Mouse (Mus musculus) liver, embryonic 13.5 days (tissue): ENCODE data around the gene Aff3. TPM values are rescaled to one million over a fixed set of nuclear protein-coding genes. Genes with fewer than 3 reads are reported as not detected.

Experiments
- ATAC-seq: fragments of 200-750 bp; cut with Nextera tagmentation; 2 replicates; pipeline ENCODE4 v1.8.0; 2017; ENCODE audit warnings: low read depth, mild to moderate bottlenecking, moderate number of reproducible peaks, moderate library complexity
- DNase-seq: peaks from one replicate; pipeline ENCODE4 v3.0.0; 2022
- H3K27ac ChIP-seq: fragments of 300-500 bp; sonication (generic); 2 replicates; pipeline ENCODE4 v1.5.1; 2015; ENCODE audit warnings: moderate library complexity, mild to moderate bottlenecking, inconsistent platforms
- H3K27me3 ChIP-seq: fragments of 300-500 bp; sonication (generic); 2 replicates; pipeline ENCODE4 v1.6.1; 2015; ENCODE audit warnings: mild to moderate bottlenecking, inconsistent platforms
- H3K36me3 ChIP-seq: fragments of 300-500 bp; sonication (generic); 2 replicates; pipeline ENCODE4 v1.6.1; 2015; ENCODE audit warnings: mild to moderate bottlenecking, inconsistent platforms
- H3K4me1 ChIP-seq: fragments of 300-500 bp; sonication (generic); replicated peaks from 2 replicates; pipeline ENCODE4 v1.6.1; 2015; ENCODE audit warnings: inconsistent platforms
- H3K4me2 ChIP-seq: fragments of 300-500 bp; sonication (generic); 2 replicates; pipeline ENCODE4 v1.6.1; 2015; ENCODE audit warnings: inconsistent platforms, mild to moderate bottlenecking, moderate library complexity
- H3K4me3 ChIP-seq: fragments of 300-500 bp; sonication (generic); replicated peaks from 2 replicates; pipeline ENCODE4 v1.5.1; 2015; ENCODE audit warnings: mild to moderate bottlenecking, inconsistent platforms
- H3K9ac ChIP-seq: fragments of 300-500 bp; sonication (generic); 2 replicates; pipeline ENCODE4 v1.6.1; 2015; ENCODE audit warnings: mild to moderate bottlenecking, inconsistent platforms
- H3K9me3 ChIP-seq: fragments of 300-500 bp; sonication (generic); replicated peaks from 2 replicates; pipeline ENCODE4 v1.6.1; 2016; ENCODE audit warnings: inconsistent platforms
- WGBS: fragments of 180-500 bp; shearing (Covaris S2); methylation state at CpG from one replicate; pipeline ENCODE4 v1.1.7; 2015; ENCODE audit not compliant: insufficient replicate concordance; 5-methylcytosine and 5-hydroxymethylcytosine counted together
- polyA plus RNA-seq: library from polyadenylated mRNA; unstranded; fragments of >200 nt; fragmentation: Nextera tagmentation; extraction: Ambion mirVana; gene quantifications from 2 replicates; pipeline ENCODE4 v1.2.1, GENCODE M21; 2015

The Aff3 gene
- polyA plus RNA-seq, 1 experiment from 2014 or later: 0.44 TPM

DNA sequence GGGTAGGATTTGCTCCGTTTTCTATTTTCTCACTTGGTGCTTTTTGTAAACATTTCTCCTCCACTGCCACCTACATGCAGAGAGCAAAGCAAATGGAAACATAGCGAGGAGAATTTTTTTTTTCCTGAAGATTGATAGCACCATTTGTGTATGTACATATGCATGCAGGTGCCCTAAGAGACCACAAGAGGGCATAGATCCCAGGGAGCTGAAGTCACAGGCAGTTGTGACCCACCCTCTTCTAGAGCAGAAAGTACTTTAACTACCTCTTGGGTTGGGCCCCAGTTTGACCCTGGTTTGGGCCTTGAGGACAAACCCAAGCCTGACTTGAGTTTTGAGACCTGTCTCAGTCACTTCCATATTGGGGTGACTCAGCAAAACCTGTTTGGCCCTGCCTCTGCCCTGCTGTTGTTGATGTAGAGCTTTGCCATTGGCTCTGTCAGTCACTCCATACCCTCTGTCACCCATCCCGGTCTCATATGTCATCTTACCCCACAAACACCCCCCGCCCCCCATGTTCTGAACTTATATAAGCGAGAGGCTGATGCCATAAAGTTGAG, 9.7 kb downstream of the Aff3 start:
- Histone ChIP-seq H3K4me1 (no peaks in the 10 kb centered on the region), H3K4me2 (no peak overlapping the region), H3K27ac (no peak overlapping the region), H3K9me3 (no peaks in the 10 kb centered on the region), H3K4me3 (no peak overlapping the region), H3K9ac (no peak overlapping the region), H3K27me3 (no peaks in the 10 kb centered on the region), H3K36me3 (no peaks in the 10 kb centered on the region)
- ATAC-seq: no peak
- WGBS: 77% methylated on average over 5 of the region's 5 CpGs
- DNase-seq: no peak

GRCm38 (mm10) chr1:38650031-38650430, 14.7 kb downstream of the Aff3 start:
- ATAC-seq (no peak), DNase-seq (no peak)
- no peaks in the 10 kb centered on the region for H3K36me3 ChIP-seq
- no peak overlapping the region for H3K4me3 ChIP-seq
- no peaks in the 10 kb centered on the region for H3K27me3 ChIP-seq
- no peaks in the 10 kb centered on the region for H3K4me1 ChIP-seq
- H3K27ac ChIP-seq: no peak overlapping the region
- no peak overlapping the region for H3K9ac ChIP-seq
- no peaks in the 10 kb centered on the region for H3K9me3 ChIP-seq
- 43% methylated on average over 7 of the region's 7 CpGs for WGBS
- H3K4me2 ChIP-seq: no peak overlapping the region

DNA sequence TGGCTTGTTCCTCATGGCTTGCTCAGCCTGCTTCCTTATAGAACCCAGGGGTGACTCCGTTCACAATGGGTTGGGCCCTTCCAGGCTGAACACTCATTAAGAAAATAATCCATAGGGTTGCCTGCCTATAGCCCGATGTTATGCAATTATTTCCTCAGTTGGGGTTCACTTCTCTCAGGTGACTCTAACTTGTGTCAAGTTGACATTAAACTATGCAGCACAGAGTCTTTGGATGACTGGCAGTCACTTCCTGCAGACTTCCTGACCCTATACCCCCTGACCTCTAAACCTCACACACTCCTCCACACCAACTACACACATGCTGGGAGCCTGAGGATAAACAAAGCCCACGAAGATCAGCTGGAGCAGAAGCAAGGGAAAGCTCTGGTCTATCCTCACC, 15.6 kb downstream of the Aff3 start:
- ATAC-seq: no peak
- H3K4me3 ChIP-seq: no peak overlapping the region
- H3K36me3 ChIP-seq: no peaks in the 10 kb centered on the region
- no peak overlapping the region for H3K9ac ChIP-seq
- WGBS: 33% methylated on average over 3 of the region's 3 CpGs
- H3K9me3 ChIP-seq: no peaks in the 10 kb centered on the region
- no peaks in the 10 kb centered on the region for H3K4me1 ChIP-seq
- H3K27me3 ChIP-seq: no peaks in the 10 kb centered on the region
- no peak overlapping the region for H3K4me2 ChIP-seq
- H3K27ac ChIP-seq: no peak overlapping the region
- no peak for DNase-seq

DNA sequence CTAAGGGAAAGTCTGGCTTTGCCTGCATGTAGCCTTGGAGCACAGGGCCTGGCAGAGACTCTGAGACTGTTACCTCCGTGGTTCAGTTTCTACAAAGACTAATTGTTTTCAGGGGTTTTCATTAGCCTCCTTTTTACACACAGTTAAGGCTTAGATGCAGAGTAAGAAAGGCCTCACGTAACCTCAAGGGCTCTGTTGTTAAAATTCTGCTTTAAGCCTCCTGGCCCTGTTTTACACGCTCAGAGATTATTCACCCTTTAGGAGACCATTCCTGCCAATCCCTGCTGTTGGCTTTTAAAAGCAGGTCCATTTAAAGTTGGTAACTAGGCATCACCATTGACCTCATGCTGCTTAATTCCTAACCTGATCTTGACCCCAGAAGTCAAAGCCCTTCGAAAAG, 22.5 kb downstream of the Aff3 start:
- no peaks in the 10 kb centered on the region for H3K4me1 ChIP-seq
- no peak overlapping the region for H3K4me3 ChIP-seq
- H3K27ac ChIP-seq: no peak overlapping the region
- ATAC-seq (no peak), DNase-seq (no peak)
- H3K27me3 ChIP-seq: no peaks in the 10 kb centered on the region
- no peaks in the 10 kb centered on the region for H3K9me3 ChIP-seq
- no peaks in the 10 kb centered on the region for H3K36me3 ChIP-seq
- WGBS: 54% methylated on average over 4 of the region's 4 CpGs
- no peak overlapping the region for H3K4me2 ChIP-seq
- H3K9ac ChIP-seq: no peak overlapping the region

DNA sequence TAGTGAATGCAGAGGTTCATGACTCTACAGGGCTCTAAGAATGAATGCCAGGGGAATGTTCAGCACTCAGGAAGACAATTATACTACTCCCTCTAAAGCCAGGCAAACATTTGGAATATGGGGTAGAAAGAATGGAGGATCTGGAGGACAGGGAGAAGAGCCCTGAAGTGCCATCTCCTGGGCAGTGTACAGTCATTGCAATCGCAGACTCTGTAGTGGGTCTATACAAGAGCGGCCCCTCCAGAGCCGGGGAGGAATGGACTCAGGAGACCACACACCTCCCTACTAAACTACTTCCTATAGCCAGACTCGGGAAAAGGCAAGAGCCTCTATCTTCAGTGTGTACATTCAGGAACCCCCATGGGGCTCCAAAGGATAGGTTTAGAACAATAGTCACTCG, 25.1 kb downstream of the Aff3 start:
- Histone ChIP-seq H3K36me3 (no peaks in the 10 kb centered on the region), H3K4me3 (no peak overlapping the region), H3K27me3 (no peaks in the 10 kb centered on the region), H3K4me2 (no peak overlapping the region), H3K27ac (no peak overlapping the region), H3K4me1 (no peaks in the 10 kb centered on the region), H3K9me3 (no peaks in the 10 kb centered on the region), H3K9ac (no peak overlapping the region)
- WGBS: 59% methylated on average over 5 of the region's 5 CpGs
- DNase-seq (no peak), ATAC-seq (no peak)

- DNase-seq: no peak
- H3K9me3 ChIP-seq: no peaks in the 10 kb centered on the region
- H3K9ac ChIP-seq: no peak overlapping the region
- H3K4me3 ChIP-seq: no peak overlapping the region
- no peak overlapping the region for H3K4me2 ChIP-seq
- 68% methylated on average over 7 of the region's 7 CpGs for WGBS
- peaks cover 12% of the 10 kb centered on the region; the same call in 1 of the 2 replicates for H3K27me3 ChIP-seq
- ATAC-seq: no peak
- H3K36me3 ChIP-seq: no peaks in the 10 kb centered on the region
- no peak overlapping the region for H3K27ac ChIP-seq
- no peaks in the 10 kb centered on the region for H3K4me1 ChIP-seq
Measured at GRCm38 (mm10) chr1:38635596-38635995, 29.2 kb downstream of the Aff3 start.

- H3K27me3 ChIP-seq: peaks cover 23% of the 10 kb centered on the region
- H3K27ac ChIP-seq: no peak overlapping the region
- H3K4me2 ChIP-seq: no peak overlapping the region
- H3K4me1 ChIP-seq: no peaks in the 10 kb centered on the region
- no peak for DNase-seq
- ATAC-seq: no peak
- no peak overlapping the region for H3K4me3 ChIP-seq
- WGBS: 33% methylated on average over 7 of the region's 7 CpGs
- H3K9me3 ChIP-seq: no peaks in the 10 kb centered on the region
- H3K36me3 ChIP-seq: no peaks in the 10 kb centered on the region
- H3K9ac ChIP-seq: no peak overlapping the region
Measured at GRCm38 (mm10) chr1:38634081-38634480, 30.7 kb downstream of the Aff3 start.

GRCm38 (mm10) chr1:38632461-38633180, 32.1 kb downstream of the Aff3 start:
- no peaks in the 10 kb centered on the region for H3K9me3 ChIP-seq
- ATAC-seq: no peak
- H3K4me1 ChIP-seq: no peaks in the 10 kb centered on the region
- no peak overlapping the region for H3K4me2 ChIP-seq
- WGBS: 70% methylated on average over 16 of the region's 16 CpGs
- peaks cover 37% of the 10 kb centered on the region for H3K27me3 ChIP-seq
- DNase-seq: no peak
- no peak overlapping the region for H3K27ac ChIP-seq
- no peak overlapping the region for H3K9ac ChIP-seq
- H3K4me3 ChIP-seq: no peak overlapping the region
- no peaks in the 10 kb centered on the region for H3K36me3 ChIP-seq

DNA sequence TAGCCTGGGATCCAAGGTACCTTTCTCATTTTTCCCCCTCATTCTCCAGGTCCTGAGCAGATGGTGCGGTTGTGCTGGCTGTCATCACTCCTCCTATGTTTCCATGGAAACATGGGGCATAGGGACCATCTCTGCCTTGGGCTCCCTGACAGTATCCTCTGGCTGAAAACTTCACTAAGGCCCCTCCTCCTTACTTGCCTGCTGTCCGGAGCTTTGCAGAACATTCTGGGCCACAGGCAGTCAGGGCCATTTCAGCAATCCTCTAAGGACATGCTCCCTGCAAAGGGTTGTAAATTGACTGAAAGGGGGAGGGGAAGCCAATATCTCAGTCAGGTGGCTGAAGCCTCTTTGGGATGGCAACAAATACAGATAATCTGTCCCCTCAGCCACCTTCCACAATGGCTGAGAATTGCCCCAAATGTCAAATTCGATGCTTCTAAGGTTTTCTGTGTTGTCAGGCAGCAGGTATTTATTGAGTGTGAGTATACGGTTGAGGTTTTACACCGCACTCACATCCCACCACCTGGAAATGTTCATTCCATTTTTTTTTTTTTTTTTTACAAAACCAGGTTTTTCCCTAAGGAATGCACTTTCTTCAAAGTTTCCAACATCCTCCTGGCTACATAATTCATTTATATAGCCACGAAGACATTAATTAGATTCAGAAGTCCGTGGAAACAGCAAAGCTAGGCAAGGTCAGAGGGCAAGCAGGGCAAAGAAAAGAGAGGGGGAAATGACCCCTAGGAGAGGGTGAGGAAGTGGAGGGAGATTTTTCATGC, 33.1 kb downstream of the Aff3 start:
- Histone ChIP-seq H3K9me3 (no peaks in the 10 kb centered on the region), H3K4me2 (no peak overlapping the region), H3K27ac (no peak overlapping the region), H3K9ac (no peak overlapping the region), H3K36me3 (no peaks in the 10 kb centered on the region), H3K27me3 (peaks cover 46% of the 10 kb centered on the region), H3K4me3 (no peak overlapping the region), H3K4me1 (0 out of 2 replicates have a peak, but pooled peaks cover 2% of the 10 kb centered on the region)
- 41% methylated on average over 7 of the region's 7 CpGs for WGBS
- DNase-seq (no peak), ATAC-seq (no peak)

DNA sequence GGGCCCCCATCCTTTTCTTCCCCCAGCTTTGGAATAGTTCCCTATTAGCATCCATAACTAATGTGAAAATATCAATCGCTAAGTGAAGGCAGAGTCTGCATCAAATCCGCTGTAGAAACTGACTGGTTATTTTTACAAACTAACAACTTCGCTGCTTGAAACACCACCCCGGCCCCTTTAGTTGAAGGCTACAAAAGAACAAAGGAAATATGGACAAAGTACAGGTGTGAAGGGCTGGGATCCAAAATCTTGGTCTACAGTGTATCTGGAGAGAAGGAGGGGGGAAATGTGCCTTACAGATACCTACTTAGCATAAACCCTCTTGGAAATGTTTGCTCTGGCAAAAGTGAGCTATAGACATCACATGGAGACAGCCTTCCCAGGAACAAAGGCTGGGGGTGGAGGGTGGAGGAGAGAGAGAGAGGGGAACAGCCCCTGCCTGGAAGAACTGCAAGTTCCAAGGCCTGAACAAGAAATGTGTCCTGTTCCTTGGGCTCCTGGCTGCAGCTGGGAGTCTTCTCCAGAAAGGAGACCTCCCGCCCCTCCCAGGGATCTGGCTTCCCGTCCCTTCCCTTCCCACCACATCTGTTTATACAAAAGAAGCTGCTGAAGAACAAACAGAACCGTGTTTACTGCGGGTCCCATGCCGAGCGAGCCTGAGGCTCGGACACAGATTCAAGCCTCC, 35.7 kb downstream of the Aff3 start:
- DNase-seq (no peak), ATAC-seq (no peak)
- H3K9ac ChIP-seq: no peak overlapping the region
- peaks cover 71% of the 10 kb centered on the region for H3K27me3 ChIP-seq
- H3K27ac ChIP-seq: no peak overlapping the region
- H3K4me3 ChIP-seq: no peak overlapping the region
- no peak overlapping the region for H3K4me2 ChIP-seq
- 0 out of 2 replicates have a peak, but pooled peaks cover 6% of the 10 kb centered on the region for H3K4me1 ChIP-seq
- no peaks in the 10 kb centered on the region for H3K9me3 ChIP-seq
- no peaks in the 10 kb centered on the region for H3K36me3 ChIP-seq
- 51% methylated on average over 11 of the region's 11 CpGs for WGBS

GRCm38 (mm10) chr1:38628426-38628825, 36.3 kb downstream of the Aff3 start:
- Histone ChIP-seq H3K4me3 (no peak overlapping the region), H3K4me1 (0 out of 2 replicates have a peak, but pooled peaks cover 6% of the 10 kb centered on the region), H3K27ac (no peak overlapping the region), H3K27me3 (peaks cover 74% of the 10 kb centered on the region), H3K9ac (no peak overlapping the region), H3K4me2 (no peak overlapping the region), H3K9me3 (no peaks in the 10 kb centered on the region), H3K36me3 (no peaks in the 10 kb centered on the region)
- ATAC-seq (no peak), DNase-seq (no peak)
- 44% methylated on average over 8 of the region's 8 CpGs for WGBS
